12 mouse cellular contexts compared by ENCODE assay signal in genomic region chr13:97819036-97819435, GRCm38 (mm10).
"Had no signal": no experiment of that assay in that cellular context is flagged by ENCODE, and none has a peak within 500 bp of the region (broad histone marks: within the 10 kb centered on the region; RNA-seq: fewer than 3 reads in every experiment).

No protein-coding gene starts in this region.

- H3K9me3 ChIP-seq: limb, embryonic 15.5 days; liver, embryonic 13.5 days; midbrain, embryonic 13.5 days; neural tube, embryonic 15.5 days had no signal

- H3K4me1 ChIP-seq: liver, embryonic 13.5 days had no signal

- H3K27me3 ChIP-seq: limb, embryonic 15.5 days; liver, embryonic 13.5 days; midbrain, embryonic 13.5 days; neural tube, embryonic 15.5 days had no signal

- ATAC-seq: midbrain, embryonic 13.5 days had no signal

- H3K27ac ChIP-seq: limb, embryonic 15.5 days; liver, embryonic 13.5 days; midbrain, embryonic 13.5 days; neural tube, embryonic 15.5 days had no signal

- DNase-seq: kidney, postnatal 25 days; layer of hippocampus, adult 9-11 months; layer of hippocampus, postnatal 36 days; liver, embryonic 13.5 days; lung, adult 18-20 months; right cerebral cortex, adult 18-20 months; right cerebral cortex, postnatal 25 days; thymus, postnatal 36 days had no signal

- H3K36me3 ChIP-seq: limb, embryonic 15.5 days; liver, embryonic 13.5 days; midbrain, embryonic 13.5 days; neural tube, embryonic 15.5 days had no signal

- H3K4me3 ChIP-seq: limb, embryonic 15.5 days; liver, embryonic 13.5 days; midbrain, embryonic 13.5 days; myocyte; neural tube, embryonic 15.5 days had no signal
